Mouse (Mus musculus): ENCODE results near the gene Cbfa2t3. TPM values are rescaled to one million over a fixed set of nuclear protein-coding genes. Genes with fewer than 3 reads are reported as not detected.
A peak's percentile ranks its signal among the peaks of the same experiment; 100 is the strongest.

Gene Cbfa2t3
- total and polyA plus RNA-seq, 3 experiments, result 10.5 to 102 TPM; not detected in 1

GRCm38 (mm10) chr8:122705901-122706561 is 7.1 kb upstream of the Cbfa2t3 start:
- no peak for DNase-seq (ENCODE audit: low read depth, low spot score)
- H3K4me3 ChIP-seq (ENCODE audit: control insufficient read depth in 1 of 2, insufficient read depth in 1 of 2, low read depth in 2 of 2, low read length in 2 of 2), result no peak overlapping the region
- H3K4me1 ChIP-seq (ENCODE audit: control insufficient read depth in 1 of 2, insufficient read depth in 2 of 2, low read length in 2 of 2), result peaks cover 15 to 48% of the 10 kb centered on the region in 2 experiments
- no peaks in the 10 kb centered on the region for H3K79me2 ChIP-seq (ENCODE audit: control insufficient read depth, insufficient read depth, low read length, poor library complexity)
- no peak overlapping the region for H3K9ac ChIP-seq (ENCODE audit: control insufficient read depth, low read depth, low read length, poor library complexity, severe bottlenecking)
- H3K27ac ChIP-seq (ENCODE audit: control insufficient read depth, low read depth, low read length), result no peak overlapping the region
- no peak for TF ChIP-seq HCFC1 (IDR thresholded peaks at IDR 0.05; ENCODE audit: low read depth, low read length)
- TF ChIP-seq ZNF384 (IDR thresholded peaks at IDR 0.05; ENCODE audit: low read depth, low read length), result no peak
- TF ChIP-seq TBP (IDR thresholded peaks at IDR 0.05; ENCODE audit: low read depth, low read length), result no peak
- TF ChIP-seq EP300 (IDR thresholded peaks at IDR 0.05; ENCODE audit: low read depth in 1 of 2, low read length in 2 of 2), result no peak
- no peak for TF ChIP-seq USF2 (IDR thresholded peaks at IDR 0.05; ENCODE audit: borderline replicate concordance in 1 of 2, insufficient read depth in 1 of 2, low read depth in 1 of 2, low read length in 2 of 2)
- TF ChIP-seq NRF1 (IDR thresholded peaks at IDR 0.05; ENCODE audit: insufficient read depth, low read depth, low read length, poor library complexity, severe bottlenecking), result no peak
- no peaks in the 10 kb centered on the region for H3K9me3 ChIP-seq (replicated peaks; ENCODE audit: insufficient read depth, low read length)
- no peaks in the 10 kb centered on the region for H3K27me3 ChIP-seq (ENCODE audit: control insufficient read depth in 1 of 2, insufficient read depth in 2 of 2, low read length in 2 of 2)
- peaks cover 0 to 30% of the 10 kb centered on the region in 2 experiments; a peak in 2 of 4 replicates for H3K36me3 ChIP-seq (ENCODE audit: control insufficient read depth in 1 of 2, insufficient read depth in 2 of 2, low read length in 2 of 2)

- Histone ChIP-seq H3K27ac (ENCODE audit: control insufficient read depth, low read depth, low read length) (no peak overlapping the region), H3K9me3 (replicated peaks; ENCODE audit: insufficient read depth, low read length) (no peaks in the 10 kb centered on the region), H3K4me3 (ENCODE audit: control insufficient read depth in 1 of 2, insufficient read depth in 1 of 2, low read depth in 2 of 2, low read length in 2 of 2) (no peak overlapping the region), H3K4me1 (ENCODE audit: control insufficient read depth in 1 of 2, insufficient read depth in 2 of 2, low read length in 2 of 2) (peaks cover 21 to 45% of the 10 kb centered on the region in 2 experiments), H3K27me3 (ENCODE audit: control insufficient read depth in 1 of 2, insufficient read depth in 2 of 2, low read length in 2 of 2) (no peaks in the 10 kb centered on the region), H3K79me2 (ENCODE audit: control insufficient read depth, insufficient read depth, low read length, poor library complexity) (0 out of 2 replicates have a peak, but pooled peaks cover under 1% of the 10 kb centered on the region), H3K9ac (ENCODE audit: control insufficient read depth, low read depth, low read length, poor library complexity, severe bottlenecking) (no peak overlapping the region), H3K36me3 (ENCODE audit: control insufficient read depth in 1 of 2, insufficient read depth in 2 of 2, low read length in 2 of 2) (peaks cover 0 to 32% of the 10 kb centered on the region in 2 experiments; a peak in 2 of 4 replicates)
- peak; percentile 44 for DNase-seq (ENCODE audit: low read depth, low spot score)
- TF ChIP-seq GATA1 (IDR thresholded peaks at IDR 0.05; ENCODE audit: low read depth, low read length), result no peak
- no peak for TF ChIP-seq ETS1 (IDR thresholded peaks at IDR 0.05; ENCODE audit: low read depth, low read length)
- TF ChIP-seq GABPA (IDR thresholded peaks at IDR 0.05; ENCODE audit: low read depth, low read length), result no peak
- no peak for TF ChIP-seq USF2 (IDR thresholded peaks at IDR 0.05; ENCODE audit: borderline replicate concordance in 1 of 2, insufficient read depth in 1 of 2, low read depth in 1 of 2, low read length in 2 of 2)
- TF ChIP-seq NELFE (IDR thresholded peaks at IDR 0.05; ENCODE audit: low read depth, low read length), result no peak
- no peak for TF ChIP-seq POLR2AphosphoS2 (IDR thresholded peaks at IDR 0.05; ENCODE audit: low read length)
- no peak for TF ChIP-seq ZMIZ1 (IDR thresholded peaks at IDR 0.05; ENCODE audit: low read depth, low read length)
- no peak for TF ChIP-seq EP300 (IDR thresholded peaks at IDR 0.05; ENCODE audit: low read depth in 1 of 2, low read length in 2 of 2)
- TF ChIP-seq CHD2 (IDR thresholded peaks at IDR 0.05; ENCODE audit: low read length), result no peak
- TF ChIP-seq MYB (IDR thresholded peaks at IDR 0.05; ENCODE audit: low read depth, low read length), result no peak
- TF ChIP-seq TBP (IDR thresholded peaks at IDR 0.05; ENCODE audit: low read depth, low read length), result no peak
- TF ChIP-seq KAT2A (conservative IDR thresholded peaks at IDR 0.05; ENCODE audit: low read depth, low read length), result no peak
- TF ChIP-seq SIN3A (IDR thresholded peaks at IDR 0.05; ENCODE audit: low read length), result no peak
- no peak for TF ChIP-seq MAX (IDR thresholded peaks at IDR 0.05; ENCODE audit: low read length)
- TF ChIP-seq TAL1 (IDR thresholded peaks at IDR 0.05; ENCODE audit: low read length), result no peak
- TF ChIP-seq NRF1 (IDR thresholded peaks at IDR 0.05; ENCODE audit: insufficient read depth, low read depth, low read length, poor library complexity, severe bottlenecking), result no peak
- no peak for TF ChIP-seq E2F4 (IDR thresholded peaks at IDR 0.05; ENCODE audit: borderline replicate concordance, low read depth, low read length)
- no peak for TF ChIP-seq SMC3 (IDR thresholded peaks at IDR 0.05; ENCODE audit: low read depth, low read length)
- no peak for TF ChIP-seq HCFC1 (IDR thresholded peaks at IDR 0.05; ENCODE audit: low read depth, low read length)
Measured at GRCm38 (mm10) chr8:122704612-122705011, 5.7 kb upstream of the Cbfa2t3 start.

Measured in MEL (cell line).